Mouse (Mus musculus) heart, postnatal 25 days (tissue): ENCODE measurements around the gene Tmem28. TPM values are rescaled to one million over a fixed set of nuclear protein-coding genes. Genes with fewer than 3 reads are reported as not detected.

ENCODE experiments used
- DNase-seq: peaks from one replicate; pipeline ENCODE4 v3.0.0; 2022; ENCODE audit warnings: low spot score
- intact Hi-C: fragments of 180-260 bp; cut with DNase I; formaldehyde crosslinking; loops from one replicate; pipeline ENCODE4 v1.15.1; 2025
- total RNA-seq, 2 experiments: library from RNA; stranded (reverse); gene quantifications; 2 replicates each; pipeline ENCODE4 v1.2.3; 2021

The Tmem28 gene
- not detected for total RNA-seq

- intact Hi-C loops = no loop called here
- DNase-seq = no peak
Measured at GRCm38 (mm10) chrX:99820790-99821395, at the start of gene Tmem28. Tmem28 (plus strand) TSS chrX:99821021.

DNA sequence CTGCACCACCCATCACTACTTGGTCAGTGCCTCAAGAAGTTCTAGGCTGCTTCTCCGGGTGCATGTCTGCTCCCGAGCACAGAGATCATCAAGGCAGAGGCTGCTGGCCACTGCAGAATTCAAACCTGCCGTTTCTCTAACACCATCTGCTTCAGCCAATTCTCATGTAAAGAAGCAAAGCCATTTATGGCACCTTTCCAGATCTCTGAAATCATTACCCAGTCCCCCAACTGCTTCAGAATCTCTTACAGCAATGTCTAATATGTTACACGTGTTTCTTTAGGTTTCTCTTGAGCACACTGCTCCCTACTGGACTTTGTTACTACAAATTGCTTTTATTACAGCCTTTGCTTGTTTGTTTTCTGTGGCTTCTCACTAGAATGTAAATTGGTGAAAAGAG lies 40.5 kb upstream of the Tmem28 start:
- no peak for DNase-seq
- intact Hi-C loops = no loop called here

DNA sequence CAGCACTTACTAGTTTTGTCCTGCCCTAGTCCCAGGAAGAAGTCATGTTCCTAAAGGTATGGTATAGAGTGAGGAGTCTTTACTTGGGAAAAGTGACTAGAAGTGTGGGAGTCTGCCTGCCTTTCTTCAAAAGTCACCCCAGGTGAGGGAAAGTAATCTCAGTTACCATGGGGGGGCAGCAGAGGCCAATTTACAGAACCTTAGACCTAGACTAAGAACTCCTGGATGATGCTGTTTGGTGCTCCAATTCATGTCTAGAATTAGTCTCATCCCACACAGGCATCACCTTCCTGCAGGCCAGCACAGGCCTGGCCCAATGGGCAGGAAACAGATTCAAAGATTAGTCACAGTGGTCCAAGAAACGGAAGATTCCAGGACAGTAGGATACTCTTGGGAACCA lies 12.4 kb upstream of the Tmem28 start:
- DNase-seq = no peak
- intact Hi-C loops = loop anchor here (1.0 kb wide), 1 partner anchor 672 kb away; no protein-coding TSS in a partner anchor

DNA sequence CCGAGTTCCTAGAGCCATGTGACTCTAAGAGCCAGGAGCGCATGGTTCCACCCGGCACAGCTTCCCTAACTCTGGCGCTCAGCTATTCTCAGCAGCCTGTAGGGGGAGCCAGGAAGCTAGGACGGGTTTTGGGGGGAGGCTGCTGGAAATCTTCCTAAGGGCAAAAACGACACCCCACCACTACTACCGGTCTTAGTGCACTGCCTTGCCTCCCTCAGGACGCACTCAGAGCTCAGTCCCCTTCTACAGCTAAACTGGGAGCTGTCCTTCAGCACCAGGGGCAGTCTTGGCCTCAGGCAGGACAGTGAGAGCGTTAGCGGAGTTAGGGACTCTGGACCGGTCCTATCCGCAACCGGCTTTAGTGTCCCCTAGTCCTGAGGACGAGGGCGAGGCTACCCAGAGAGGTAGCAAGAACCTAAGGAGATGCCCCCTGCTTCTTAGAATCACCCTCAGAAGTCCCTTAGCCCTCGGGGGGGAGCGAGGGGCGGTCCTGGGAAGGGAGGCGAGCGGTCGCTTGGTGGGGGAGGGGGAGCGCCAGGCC lies 1.4 kb upstream of the Tmem28 start:
- intact Hi-C loops = no loop called here
- DNase-seq = no peak

DNA sequence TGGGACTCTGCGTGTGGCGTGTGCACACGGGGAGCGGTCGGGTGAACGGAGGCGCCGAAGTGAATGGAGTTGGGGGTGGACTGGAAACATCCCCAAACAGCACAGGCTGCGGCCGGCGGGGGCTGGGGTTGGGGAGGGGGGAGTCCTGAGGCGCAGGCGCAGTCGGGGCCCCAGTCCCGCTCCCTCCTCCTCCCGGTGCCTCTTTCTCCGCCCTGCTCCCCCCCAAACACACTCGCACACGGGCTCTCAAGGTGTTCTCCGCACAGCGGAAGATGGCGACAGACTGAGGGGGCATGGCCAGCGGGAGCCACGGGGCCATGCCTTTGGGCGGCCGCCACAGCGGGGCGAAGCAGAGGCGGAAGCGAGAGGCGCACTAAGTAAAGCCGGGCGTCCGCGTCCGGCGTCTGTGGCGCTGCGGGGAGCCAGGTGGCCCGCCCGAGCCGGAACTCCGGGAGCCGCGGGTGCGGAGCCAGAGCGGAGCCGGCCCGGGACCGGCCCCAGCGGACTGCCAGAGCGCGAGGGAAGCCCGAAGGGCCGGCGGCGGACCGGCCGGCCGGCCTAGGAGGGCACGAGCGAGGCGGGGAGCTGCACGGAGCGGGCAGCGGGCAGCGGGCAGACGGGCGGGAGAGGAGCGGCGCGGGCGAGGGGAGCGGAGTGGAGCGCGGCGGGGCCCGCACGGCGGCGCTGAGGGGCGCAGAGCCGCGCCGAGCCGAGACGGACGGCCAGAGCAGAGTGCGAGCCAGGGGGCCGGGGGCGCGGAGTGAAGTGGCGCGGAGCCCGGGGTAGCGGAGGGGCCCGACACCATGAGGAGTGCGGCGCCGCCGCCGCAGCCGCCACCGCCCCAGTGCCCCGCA lies 658 bp upstream of the Tmem28 start:
- intact Hi-C loops = no loop called here
- no peak for DNase-seq

DNA sequence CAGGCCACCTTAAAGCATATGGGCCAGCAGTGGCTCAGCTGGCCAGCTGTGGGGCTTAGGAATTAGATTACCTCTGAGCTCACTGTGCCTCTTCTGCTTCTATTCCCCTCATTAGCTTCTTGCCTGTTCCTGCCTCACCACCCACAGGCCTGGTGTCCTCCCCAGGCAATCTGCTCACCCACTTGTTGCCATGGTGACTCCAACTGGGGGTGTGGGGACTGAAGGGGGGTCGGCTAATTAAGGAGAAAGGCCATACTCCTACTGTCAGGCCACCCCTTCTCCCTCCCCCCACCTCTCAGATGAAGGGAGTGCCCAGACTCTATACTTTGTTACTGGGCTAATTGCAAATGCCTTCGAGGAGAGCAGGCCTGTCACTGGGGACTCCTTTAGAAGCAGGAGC lies 21.3 kb downstream of the Tmem28 start:
- DNase-seq = no peak
- intact Hi-C loops = no loop called here

DNA sequence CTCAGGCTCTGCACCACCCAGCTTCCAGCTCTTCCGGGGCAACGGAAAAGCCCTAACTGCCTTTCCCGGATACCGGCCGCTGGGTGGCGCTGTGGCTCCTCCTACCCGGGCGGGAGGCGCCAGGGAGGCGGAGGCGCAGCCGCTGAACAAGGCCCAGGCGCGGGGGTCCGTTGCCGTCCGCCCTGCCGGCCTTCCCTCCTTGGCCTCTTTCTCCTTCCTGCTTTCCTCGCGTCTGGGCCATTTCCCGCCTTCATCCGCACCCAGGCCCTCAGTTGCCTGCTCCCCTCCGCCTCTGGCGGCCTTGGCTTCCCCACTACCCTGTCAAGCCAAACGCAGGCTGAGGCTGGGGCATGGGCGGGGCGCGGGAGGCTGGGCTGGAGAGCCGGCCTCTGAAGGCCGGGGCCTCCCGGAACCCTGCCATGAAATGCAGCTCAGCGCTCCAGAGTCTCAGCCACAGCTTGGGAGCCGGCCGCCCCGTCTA lies 32.5 kb downstream of the Tmem28 start:
- peak; percentile 68 for DNase-seq
- intact Hi-C loops = loop anchor here (2.0 kb wide), 3 partner anchors 126 to 628 kb away; no protein-coding TSS in a partner anchor

DNA sequence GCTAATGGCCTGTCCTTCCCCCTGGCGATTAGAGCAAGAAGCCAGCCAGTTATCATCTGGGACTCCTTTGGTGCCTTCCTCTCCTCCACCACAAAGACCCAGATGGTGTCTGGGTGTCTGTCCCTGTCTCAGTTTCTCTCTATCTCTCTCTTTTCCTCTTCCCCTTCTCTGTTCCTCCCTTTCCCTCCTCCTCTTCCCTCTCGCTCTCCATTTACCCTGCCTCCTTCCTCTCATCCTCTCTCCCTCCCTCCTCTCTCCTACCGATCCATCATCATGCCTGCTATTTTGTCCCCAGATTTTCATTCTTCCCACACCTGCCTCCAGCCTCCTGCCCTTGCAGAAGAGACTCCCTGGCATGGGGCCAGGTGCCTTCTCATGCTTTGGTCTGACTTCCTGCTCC lies 33.0 kb downstream of the Tmem28 start:
- no peak for DNase-seq
- intact Hi-C loops = loop anchor here (2.0 kb wide), 3 partner anchors 125 to 627 kb away; no protein-coding TSS in a partner anchor

- no peak for DNase-seq
- intact Hi-C loops = no loop called here
Measured at GRCm38 (mm10) chrX:99872228-99872627, 51.4 kb downstream of the Tmem28 start.

- DNase-seq = no peak
- intact Hi-C loops = no loop called here
Measured at GRCm38 (mm10) chrX:99872632-99873201, 51.9 kb downstream of the Tmem28 start.

DNA sequence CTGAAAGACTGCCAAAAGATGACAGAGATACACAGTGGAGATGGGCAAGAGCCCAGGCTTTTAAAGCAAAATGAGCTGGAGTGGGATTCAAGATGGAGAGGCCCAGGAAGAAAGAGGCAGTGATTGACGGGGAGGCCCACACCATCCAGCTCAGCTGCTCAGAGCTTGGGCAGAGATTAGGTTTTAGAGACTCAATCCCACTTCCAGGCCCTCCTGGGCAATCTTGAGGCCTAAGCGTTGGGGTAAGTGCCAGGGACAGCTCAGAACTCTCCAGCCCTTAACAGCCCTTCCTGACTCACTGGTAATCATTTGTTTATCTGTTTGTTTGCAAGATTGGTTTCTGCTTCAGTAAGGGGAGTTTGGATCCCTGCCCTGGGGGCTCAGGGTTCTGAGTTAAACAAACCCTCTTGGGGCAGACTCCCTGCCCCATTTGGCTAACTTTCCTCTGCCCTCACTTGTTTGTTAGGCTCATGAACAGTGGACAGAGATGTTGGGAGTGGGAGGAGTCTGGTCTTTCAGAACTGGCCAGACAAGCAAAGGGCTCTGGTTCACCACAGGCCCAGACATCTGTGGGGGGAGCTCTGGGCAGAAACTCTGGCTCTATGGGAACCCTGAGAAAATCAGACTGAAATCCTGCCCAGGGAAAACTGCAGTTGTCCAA lies 52.6 kb downstream of the Tmem28 start:
- DNase-seq = no peak
- intact Hi-C loops = no loop called here

- intact Hi-C loops = no loop called here
- DNase-seq = no peak
Measured at GRCm38 (mm10) chrX:99873920-99874296, 53.1 kb downstream of the Tmem28 start.

DNA sequence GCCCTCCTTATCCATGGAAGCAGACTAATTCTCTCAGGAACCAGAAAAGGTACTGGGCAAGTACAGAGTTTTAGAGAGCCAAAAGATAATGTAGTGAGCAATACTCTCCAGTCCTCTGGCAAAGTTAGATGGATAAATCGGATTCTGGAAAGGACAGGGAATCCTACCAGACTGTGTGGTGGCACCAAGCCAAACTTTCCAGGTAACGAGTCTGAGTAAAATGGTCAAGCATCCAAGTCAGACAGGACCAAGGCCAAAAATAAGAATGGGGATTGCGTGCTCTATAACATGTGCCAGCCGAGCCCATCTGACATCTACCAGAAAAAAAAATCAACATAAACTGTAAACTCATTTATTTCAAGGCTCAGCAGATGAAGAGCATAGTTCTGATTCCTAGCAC lies 56.0 kb downstream of the Tmem28 start:
- DNase-seq = no peak

GRCm38 (mm10) chrX:99883396-99883795 lies 62.6 kb downstream of the Tmem28 start:
- no peak for DNase-seq
- intact Hi-C loops = no loop called here

More for the DNA sequence above, 56.0 kb downstream of the Tmem28 start:
- intact Hi-C loops = no loop called here

Other genes with a start within 250 kb of the Tmem28 start
- gene Eda, start 154.6 kb downstream of the Tmem28 start, total RNA-seq = 1 to 10 TPM; 2.0 to 2.2 TPM